Mouse (Mus musculus): ENCODE measurements at regions not wholly inside any gene's neighbourhood (a gene's known extent, or its start where the extent isn't known, plus 50 kb on each side); places are given as distances from the start of the nearest gene placed in this dataset.

GRCm38 (mm10) chr11:7010858-7011257, 52.4 kb upstream of the Adcy1 start:
- no peak for DNase-seq (ENCODE audit: low read depth, low spot score)

DNA sequence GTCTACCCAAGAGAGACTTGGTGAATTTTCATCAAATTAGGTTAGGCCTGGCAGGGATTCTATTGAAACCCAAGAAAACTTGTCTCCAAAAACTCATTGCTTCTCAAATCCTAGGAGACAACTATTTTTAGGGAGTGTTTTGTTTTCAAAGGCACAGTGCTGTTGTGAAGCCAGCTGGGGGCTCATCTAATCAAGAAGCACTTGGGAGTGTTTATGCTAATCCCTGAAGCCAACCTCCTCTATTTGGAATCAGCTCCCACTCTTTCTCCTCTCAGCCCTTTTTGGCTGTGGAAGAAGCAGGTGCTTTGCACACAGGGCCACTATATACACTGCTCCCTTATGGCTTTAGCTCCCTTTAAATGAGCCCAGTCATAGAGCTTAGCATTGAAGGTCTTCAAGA, 64.0 kb upstream of the Adcy1 start:
- no peak for DNase-seq (ENCODE audit: low read depth, low spot score)

DNA sequence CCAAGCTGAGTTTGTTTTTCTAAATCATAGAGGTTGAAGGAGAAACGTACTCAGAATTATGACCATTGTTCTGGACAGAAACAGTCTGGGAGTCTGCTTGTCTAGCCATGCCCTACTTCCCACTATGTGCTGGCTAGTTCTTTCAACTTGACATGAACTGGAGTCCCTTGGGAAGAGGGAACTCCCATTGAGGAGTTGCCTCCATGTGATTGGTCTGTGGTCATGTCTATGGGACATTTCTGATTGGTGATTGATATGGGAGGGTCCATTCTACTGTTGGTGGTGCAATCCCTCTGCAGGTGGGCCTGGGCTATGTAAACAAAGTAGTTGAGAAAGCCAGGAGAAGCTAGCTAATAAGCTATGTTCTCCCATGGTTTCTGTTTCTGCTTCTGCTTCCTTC, 64.5 kb upstream of the Adcy1 start:
- DNase-seq (ENCODE audit: low read depth, low spot score), result no peak

GRCm38 (mm10) chr11:6997508-6997907, 65.8 kb upstream of the Adcy1 start:
- DNase-seq (ENCODE audit: low read depth, low spot score), result no peak

DNA sequence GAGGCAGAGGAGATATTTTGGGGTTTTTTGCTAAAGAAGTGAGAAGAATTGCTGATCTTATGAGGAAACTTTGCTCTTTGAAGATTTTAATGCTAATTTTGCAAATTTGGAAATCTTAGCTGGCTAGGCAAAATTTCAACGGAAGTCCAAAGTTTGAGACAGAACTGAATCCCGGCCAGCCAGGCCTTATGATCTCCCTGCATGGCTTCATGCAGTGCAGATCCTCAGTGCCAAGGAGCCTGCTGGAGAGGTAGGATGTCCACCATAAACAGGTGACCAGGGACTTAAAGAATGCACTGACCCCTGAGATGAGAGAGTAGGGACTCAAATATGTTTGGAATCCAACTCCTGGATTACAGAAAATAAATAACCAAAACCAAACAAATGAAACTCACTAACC, 69.6 kb upstream of the Adcy1 start:
- DNase-seq (ENCODE audit: low read depth, low spot score), result no peak

- no peak for DNase-seq (ENCODE audit: low read depth, low spot score)
Observed at GRCm38 (mm10) chr11:6991626-6992025, 71.7 kb upstream of the Adcy1 start.

DNA sequence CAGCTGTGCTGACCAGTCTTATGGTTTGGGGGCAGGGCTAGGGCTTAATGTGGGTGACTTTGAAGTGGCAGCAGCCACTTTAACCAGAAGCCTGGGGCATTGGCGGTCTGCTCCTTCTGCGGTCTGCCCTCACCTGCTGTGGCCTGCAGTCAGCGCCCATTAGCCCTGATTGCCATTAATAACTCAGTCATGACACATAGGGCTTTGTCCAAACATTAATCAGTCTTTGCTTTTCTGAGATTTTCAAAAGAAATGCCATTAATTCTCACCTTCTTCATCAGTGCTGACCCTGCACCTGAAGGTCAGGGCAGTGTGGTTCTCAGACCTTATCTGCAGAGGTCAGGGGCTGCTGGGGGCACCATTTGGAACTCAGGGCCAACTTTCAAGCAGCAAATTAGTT, 72.6 kb upstream of the Adcy1 start:
- no peak for DNase-seq (ENCODE audit: low read depth, low spot score)

DNA sequence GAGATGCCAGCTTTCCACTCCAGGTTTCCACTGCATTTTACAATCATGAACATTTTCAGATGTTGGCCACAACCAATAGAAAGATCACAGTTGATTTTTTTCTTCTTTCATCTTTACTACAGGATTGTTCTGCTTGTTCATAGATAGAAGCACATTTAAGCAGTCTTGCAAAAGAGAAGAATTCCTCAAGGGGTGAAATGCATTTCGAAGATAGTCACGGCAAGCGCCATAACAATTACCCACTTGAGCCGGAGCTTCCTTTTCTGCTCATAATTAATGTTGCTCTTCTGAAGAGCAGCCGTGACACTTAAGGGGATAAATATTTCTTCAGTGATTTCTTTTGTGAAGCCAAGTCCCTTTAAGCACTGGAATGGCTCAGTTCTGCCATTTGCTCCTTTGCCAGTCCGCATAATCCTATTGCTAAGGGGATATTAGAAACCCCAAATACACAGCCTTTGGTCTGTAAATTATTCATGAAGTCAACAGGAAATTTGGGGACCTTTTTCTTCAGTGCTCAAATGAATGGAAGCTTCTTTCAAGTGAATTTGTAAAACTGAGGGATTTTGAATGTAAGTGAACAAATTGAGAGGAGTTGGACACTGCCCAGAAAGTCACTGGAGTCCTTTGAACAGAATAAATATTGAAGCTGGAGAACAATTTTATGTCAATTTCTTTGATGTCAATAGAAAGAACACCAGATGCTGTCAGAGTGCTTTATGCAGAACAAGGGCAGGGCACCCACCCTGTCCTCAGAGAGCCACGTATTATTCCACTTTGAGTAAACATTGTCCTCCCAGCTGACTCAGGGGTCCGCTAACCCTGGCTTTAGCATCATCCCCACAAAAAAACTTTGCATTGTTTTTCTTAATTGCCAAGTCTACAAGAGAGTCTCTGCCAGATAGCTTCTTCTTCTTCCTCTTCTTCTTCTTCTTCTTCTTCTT, 74.1 kb upstream of the Adcy1 start:
- no peak for DNase-seq (ENCODE audit: low read depth, low spot score)

- no peak for DNase-seq (ENCODE audit: low read depth, low spot score)
Observed at GRCm38 (mm10) chr11:6987995-6988394, 75.3 kb upstream of the Adcy1 start.

GRCm38 (mm10) chr11:6987105-6987504, 76.2 kb upstream of the Adcy1 start:
- DNase-seq (ENCODE audit: low read depth, low spot score), result no peak

- no peak for DNase-seq (ENCODE audit: low read depth, low spot score)
Observed at GRCm38 (mm10) chr11:6982076-6982475, 81.2 kb upstream of the Adcy1 start.

- no peak for DNase-seq (ENCODE audit: low read depth, low spot score)
Observed at GRCm38 (mm10) chr11:6979656-6980055, 83.6 kb upstream of the Adcy1 start.

- DNase-seq (ENCODE audit: low read depth, low spot score), result no peak
Observed at GRCm38 (mm10) chr11:6969196-6969595, 94.1 kb upstream of the Adcy1 start.

DNA sequence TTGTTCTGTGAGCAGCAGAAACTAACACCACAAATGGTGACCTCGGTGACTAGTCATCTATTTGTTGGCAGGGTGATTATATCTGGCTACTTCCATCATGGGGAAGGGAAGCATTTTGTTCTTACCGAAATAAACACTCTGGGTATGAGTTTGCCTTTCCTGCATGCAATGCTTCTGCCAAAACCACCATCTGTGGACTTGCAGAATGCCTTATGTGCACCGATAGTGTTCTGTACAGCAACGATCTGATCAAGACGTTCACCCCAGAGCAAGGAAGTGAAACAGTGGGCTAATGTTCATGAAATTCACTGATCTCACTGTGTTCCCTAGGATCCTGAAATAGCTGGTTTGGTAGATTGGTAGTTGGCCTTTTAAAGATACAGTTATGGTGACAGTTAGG, 96.3 kb upstream of the Adcy1 start:
- DNase-seq (ENCODE audit: low read depth, low spot score), result no peak

DNA sequence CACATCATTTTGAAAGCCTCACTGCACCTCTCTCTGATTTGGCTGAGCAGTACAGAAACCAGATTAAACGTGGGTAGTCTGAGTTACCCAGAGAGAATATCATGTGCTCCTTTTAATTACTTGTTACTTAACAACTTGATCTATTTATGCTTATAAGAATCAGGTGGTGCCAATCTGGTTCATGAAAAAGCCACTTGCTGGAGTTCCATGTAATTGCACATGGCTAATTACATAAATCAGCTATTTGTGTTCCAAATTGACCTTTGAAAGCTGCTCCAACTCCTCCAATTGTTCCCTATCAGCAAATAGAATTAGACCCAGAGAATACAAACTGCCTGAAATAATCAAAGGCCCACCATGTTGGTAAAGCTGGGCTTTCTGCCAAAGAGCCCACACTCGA, 98.8 kb upstream of the Adcy1 start:
- no peak for DNase-seq (ENCODE audit: low read depth, low spot score)

GRCm38 (mm10) chr11:6963600-6963999, 99.7 kb upstream of the Adcy1 start:
- no peak for DNase-seq (ENCODE audit: low read depth, low spot score)

- no peak for DNase-seq (ENCODE audit: low read depth, low spot score)
Observed at GRCm38 (mm10) chr11:6962786-6963575, 100.3 kb upstream of the Adcy1 start.

DNA sequence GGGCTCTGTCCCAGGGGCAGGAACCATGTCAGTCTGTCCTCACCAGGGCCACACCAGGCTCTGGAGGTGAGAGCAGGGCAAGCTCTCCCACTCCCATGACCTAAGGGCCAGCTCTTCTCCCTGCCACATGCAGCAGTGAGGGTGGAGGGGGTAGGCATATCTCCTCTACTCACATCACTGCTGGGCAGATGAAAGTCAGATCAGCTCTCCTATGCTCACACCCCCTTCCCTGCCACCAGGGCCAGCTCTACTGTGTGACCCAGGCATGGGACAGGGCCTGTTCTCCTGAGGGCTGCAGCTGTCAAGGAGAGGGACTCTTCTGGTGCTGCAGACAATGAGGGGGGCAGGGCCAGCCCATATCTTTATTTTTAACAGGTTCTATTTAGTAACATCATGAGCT, 101.0 kb upstream of the Adcy1 start:
- no peak for DNase-seq (ENCODE audit: low read depth, low spot score)

DNA sequence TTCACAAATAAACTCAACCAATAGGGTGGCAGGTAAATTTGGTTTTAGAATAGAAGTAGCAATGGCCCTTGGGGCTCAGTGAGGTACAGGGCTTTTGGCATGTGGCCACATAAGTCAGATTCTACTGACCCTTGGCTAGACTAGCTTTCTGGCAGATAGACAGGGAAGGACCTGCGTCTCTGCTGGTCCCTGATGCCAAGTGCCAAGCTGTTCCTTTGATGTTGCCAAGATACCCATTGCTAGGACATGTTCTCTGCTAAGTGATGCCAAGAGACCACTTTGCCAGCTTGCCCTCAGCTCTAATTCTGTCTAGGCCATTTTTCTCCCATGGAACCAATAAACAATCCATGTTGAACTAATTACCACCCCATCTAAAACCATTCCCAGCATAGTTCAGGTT, 110.5 kb upstream of the Adcy1 start:
- DNase-seq (ENCODE audit: low read depth, low spot score), result no peak

DNA sequence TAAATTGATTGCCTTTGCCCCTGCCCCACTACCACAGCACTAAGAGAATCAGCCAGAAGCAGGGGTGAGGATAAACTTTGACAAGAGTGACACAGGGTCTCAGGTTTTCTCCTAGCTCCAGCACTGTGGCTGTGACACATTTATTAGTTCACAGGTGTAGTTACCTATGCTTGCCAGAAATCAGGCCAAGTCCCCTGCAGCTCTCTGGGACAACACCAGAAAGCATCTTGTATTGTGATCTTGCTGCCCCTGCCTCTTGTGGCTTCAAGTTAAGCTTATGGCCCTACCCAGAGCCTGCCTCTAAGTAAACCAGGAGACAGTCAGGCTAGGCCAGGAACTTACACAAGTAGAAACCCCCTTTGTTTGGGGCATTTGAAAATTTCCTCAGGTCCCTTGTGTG, 111.9 kb upstream of the Adcy1 start:
- DNase-seq (ENCODE audit: low read depth, low spot score), result no peak

GRCm38 (mm10) chr11:6949051-6949450, 111.6 kb upstream of the Gm11983 start:
- no peak for DNase-seq (ENCODE audit: low read depth, low spot score)

GRCm38 (mm10) chr11:6934157-6934556, 96.7 kb upstream of the Gm11983 start:
- DNase-seq (ENCODE audit: low read depth, low spot score), result no peak

GRCm38 (mm10) chr11:6926036-6926435, 88.6 kb upstream of the Gm11983 start:
- DNase-seq (ENCODE audit: low read depth, low spot score), result no peak

All from retina, postnatal 7 days (tissue).